In the genomic region with DNA sequence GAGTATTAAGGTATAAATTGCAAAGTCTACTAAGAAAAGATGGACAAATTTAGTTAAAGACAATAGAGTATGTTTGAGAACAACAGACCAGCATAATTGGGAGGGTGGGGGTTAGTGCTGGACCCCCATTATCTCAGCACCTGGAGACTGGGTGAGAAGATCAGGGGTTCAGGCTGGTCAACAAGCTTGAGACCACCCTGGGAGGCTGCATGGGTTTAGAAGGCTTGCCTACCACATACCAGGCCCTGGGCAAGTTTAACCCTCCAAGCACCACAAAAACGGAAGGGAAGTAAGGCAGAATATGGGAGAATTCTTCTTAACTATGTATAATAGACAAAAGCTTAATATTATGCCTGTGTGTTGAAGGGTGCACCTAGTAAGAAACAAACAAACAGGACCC, we compare ENCODE assay signal across 23 mouse cellular contexts.
"Had no signal": no experiment of that assay in that cellular context is flagged by ENCODE, and none has a peak within 500 bp of the region (broad histone marks: within the 10 kb centered on the region; RNA-seq: fewer than 3 reads in every experiment).

No protein-coding gene starts in this region.

- H3K27ac ChIP-seq: heart, embryonic 10.5 days; hindbrain, embryonic 10.5 days; hindbrain, embryonic 12.5 days; hindbrain, embryonic 14.5 days; intestine, embryonic 15.5 days; layer of hippocampus, adult 2 months; left cerebral cortex, adult 2 months; limb, embryonic 13.5 days; limb, embryonic 15.5 days; liver, embryonic 12.5 days had no signal

- H3K27me3 ChIP-seq: heart, embryonic 12.5 days; hindbrain, embryonic 12.5 days; intestine, embryonic 15.5 days; limb, embryonic 13.5 days; limb, embryonic 15.5 days; liver, embryonic 12.5 days had no signal

- ATAC-seq: forebrain, postnatal 0 days; hindbrain, embryonic 16.5 days; intestine, embryonic 15.5 days; intestine, postnatal 0 days; liver, embryonic 12.5 days had no signal

- H3K4me3 ChIP-seq: heart, embryonic 10.5 days; heart, embryonic 12.5 days; hindbrain, embryonic 10.5 days; hindbrain, embryonic 12.5 days; intestine, embryonic 15.5 days; layer of hippocampus, adult 2 months; left cerebral cortex, adult 2 months; limb, embryonic 13.5 days; limb, embryonic 15.5 days; liver, embryonic 12.5 days had no signal

- H3K4me1 ChIP-seq: heart, embryonic 10.5 days; hindbrain, embryonic 10.5 days; hindbrain, embryonic 12.5 days; intestine, embryonic 15.5 days; limb, embryonic 13.5 days; limb, embryonic 15.5 days had no signal

- H3K9ac ChIP-seq: forebrain, postnatal 0 days; heart, embryonic 12.5 days; hindbrain, embryonic 12.5 days; hindbrain, embryonic 14.5 days; intestine, embryonic 15.5 days; limb, embryonic 13.5 days; limb, embryonic 15.5 days; liver, embryonic 12.5 days had no signal

- H3K4me2 ChIP-seq: heart, embryonic 12.5 days; hindbrain, embryonic 12.5 days; hindbrain, embryonic 14.5 days; intestine, embryonic 15.5 days; limb, embryonic 13.5 days; limb, embryonic 15.5 days; liver, embryonic 12.5 days had no signal

- DNase-seq: forebrain, postnatal 0 days; gastrocnemius, postnatal 14 days; gastrocnemius, postnatal 36 days; heart, postnatal 10 days; heart, postnatal 4 days; kidney, adult 18-20 months; kidney, adult 8-10 months; kidney, postnatal 10 days; kidney, postnatal 25 days; kidney, postnatal 4 days had no signal

- H3K9me3 ChIP-seq: heart, embryonic 10.5 days; heart, embryonic 12.5 days; hindbrain, embryonic 10.5 days; hindbrain, embryonic 12.5 days; intestine, embryonic 15.5 days; limb, embryonic 13.5 days; limb, embryonic 15.5 days; liver, embryonic 12.5 days had no signal
